Mouse (Mus musculus) E14TG2a.4 (cell line): ENCODE data around the gene Slco1c1.

Source experiments
- CTCF ChIP-seq: conservative IDR thresholded peaks from 2 replicates; pipeline ENCODE4 v1.5.1; 2014; ENCODE audit warnings: low read length
- NANOG ChIP-seq: IDR thresholded peaks from 2 replicates; pipeline ENCODE4 v1.6.1; 2014; ENCODE audit warnings: borderline replicate concordance, low read length, mixed read lengths

- TF ChIP-seq CTCF (no peak), NANOG (no peak)
Measured at GRCm38 (mm10) chr6:141610702-141611260, 86.6 kb downstream of the Slco1c1 start.
